Mouse (Mus musculus) liver, embryonic 12.5 days (tissue): Measurements from ENCODE around the gene Fpgs. TPM values are rescaled to one million over a fixed set of nuclear protein-coding genes. Genes with fewer than 3 reads are reported as not detected.

ENCODE experiments used
- ATAC-seq: fragments of 200-750 bp; cut with Nextera tagmentation; 2 replicates; pipeline ENCODE4 v1.8.0; 2017; ENCODE audit warnings: moderate number of reproducible peaks, mild to moderate bottlenecking, moderate library complexity
- H3K27ac ChIP-seq: fragments of 300-500 bp; sonication (generic); 2 replicates; pipeline ENCODE4 v1.5.1; 2016; ENCODE audit warnings: mild to moderate bottlenecking
- H3K27me3 ChIP-seq: fragments of 300-500 bp; sonication (generic); replicated peaks from 2 replicates; pipeline ENCODE4 v1.6.1; 2016; ENCODE audit warnings: mild to moderate bottlenecking, moderate library complexity
- H3K36me3 ChIP-seq: fragments of 300-500 bp; sonication (generic); 2 replicates; pipeline ENCODE4 v1.6.1; 2016; ENCODE audit warnings: mild to moderate bottlenecking, moderate library complexity
- H3K4me1 ChIP-seq: fragments of 300-500 bp; sonication (generic); 2 replicates; pipeline ENCODE4 v1.6.1; 2016
- H3K4me2 ChIP-seq: fragments of 300-500 bp; sonication (generic); 2 replicates; pipeline ENCODE4 v1.6.1; 2016; ENCODE audit warnings: mild to moderate bottlenecking, moderate library complexity
- H3K4me3 ChIP-seq: fragments of 300-500 bp; sonication (generic); 2 replicates; pipeline ENCODE4 v1.5.1; 2016; ENCODE audit warnings: mild to moderate bottlenecking, moderate library complexity
- H3K9ac ChIP-seq: fragments of 300-500 bp; sonication (generic); 2 replicates; pipeline ENCODE4 v1.6.1; 2016; ENCODE audit warnings: mild to moderate bottlenecking, moderate library complexity
- H3K9me3 ChIP-seq: fragments of 300-500 bp; sonication (generic); replicated peaks from 2 replicates; pipeline ENCODE4 v1.6.1; 2016; ENCODE audit warnings: mild to moderate bottlenecking, moderate library complexity
- WGBS: fragments of 180-500 bp; shearing (Covaris S2); methylation state at CpG from one replicate; pipeline ENCODE4 v1.1.7; 2016; ENCODE audit not compliant: insufficient replicate concordance; 5-methylcytosine and 5-hydroxymethylcytosine counted together
- polyA plus RNA-seq: library from polyadenylated mRNA; unstranded; fragments of >200 nt; fragmentation: Nextera tagmentation; extraction: Ambion mirVana; gene quantifications from 2 replicates; pipeline ENCODE4 v1.2.1, GENCODE M21; 2016

The Fpgs gene
- polyA plus RNA-seq, 1 experiment from 2014 or later, result 35.8 TPM

DNA sequence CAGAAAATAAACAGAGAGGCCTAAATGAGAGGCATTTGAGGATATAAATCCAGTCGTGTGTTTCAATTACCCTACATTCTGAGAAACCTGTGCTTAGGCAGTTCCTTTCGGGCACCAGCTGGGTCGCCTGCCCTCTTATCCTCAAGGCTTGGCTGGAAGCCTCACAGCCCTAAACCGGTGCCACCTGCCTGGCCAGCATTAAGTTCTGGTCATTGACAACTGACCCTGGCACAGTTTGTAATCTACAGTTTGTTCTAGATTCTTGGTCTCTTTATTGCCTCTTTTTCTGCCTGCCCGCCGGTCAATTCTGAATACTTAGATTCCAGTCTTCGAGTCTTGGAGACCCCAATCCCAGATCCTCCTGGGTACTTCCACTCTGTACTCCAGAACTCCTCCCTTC lies 10.7 kb downstream of the Fpgs start:
- Histone ChIP-seq H3K27ac (peak overlapping the region; percentile 83; the same call in 1 of the 2 replicates), H3K4me3 (peak overlapping the region; percentile 74), H3K4me2 (peak overlapping the region; percentile 95), H3K9me3 (no peaks in the 10 kb centered on the region), H3K9ac (peak overlapping the region; percentile 90), H3K36me3 (peaks cover 21% of the 10 kb centered on the region), H3K27me3 (no peaks in the 10 kb centered on the region), H3K4me1 (peaks cover 47% of the 10 kb centered on the region)
- ATAC-seq, result no peak
- 12% methylated on average over 7 of the region's 7 CpGs for WGBS

GRCm38 (mm10) chr2:32692496-32692895 lies 11.4 kb downstream of the Fpgs start:
- Histone ChIP-seq H3K4me2 (peak overlapping the region; percentile 95), H3K4me3 (peak overlapping the region; percentile 74), H3K27me3 (no peaks in the 10 kb centered on the region), H3K4me1 (peaks cover 47% of the 10 kb centered on the region), H3K36me3 (peaks cover 29% of the 10 kb centered on the region), H3K9ac (peak overlapping the region; percentile 90), H3K27ac (no peak overlapping the region), H3K9me3 (no peaks in the 10 kb centered on the region)
- no peak for ATAC-seq
- 90% methylated on average over 14 of the region's 14 CpGs for WGBS

GRCm38 (mm10) chr2:32691041-32691440 lies 12.9 kb downstream of the Fpgs start:
- H3K9ac ChIP-seq, result no peak overlapping the region
- H3K4me1 ChIP-seq, result peaks cover 50% of the 10 kb centered on the region
- H3K4me2 ChIP-seq, result peak overlapping the region; percentile 8; the same call in 1 of the 2 replicates
- peak overlapping the region; percentile 52 for H3K27ac ChIP-seq
- no peak for ATAC-seq
- WGBS, result 69% methylated on average over 11 of the region's 11 CpGs
- H3K27me3 ChIP-seq, result no peaks in the 10 kb centered on the region
- no peak overlapping the region for H3K4me3 ChIP-seq
- peaks cover 44% of the 10 kb centered on the region for H3K36me3 ChIP-seq
- H3K9me3 ChIP-seq, result no peaks in the 10 kb centered on the region

DNA sequence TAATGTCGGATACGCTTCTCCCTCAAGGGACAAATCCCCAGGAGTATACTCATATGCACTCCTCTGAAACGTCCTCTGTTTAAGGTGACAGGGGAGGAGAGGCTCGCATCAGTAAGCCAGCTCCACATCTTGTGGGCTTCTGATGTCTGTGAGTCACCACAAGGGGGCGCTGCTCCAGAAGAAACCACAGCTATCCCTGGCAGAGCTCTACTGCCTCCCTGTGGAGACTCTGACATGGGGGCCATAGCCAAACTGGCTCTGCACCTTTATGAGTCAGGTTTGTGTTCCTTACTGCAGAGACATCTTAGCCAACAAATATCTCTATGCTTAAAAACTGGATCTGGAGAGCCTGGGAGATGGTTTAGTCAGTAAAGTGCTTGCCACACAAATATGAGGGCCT lies 14.5 kb downstream of the Fpgs start:
- H3K9me3 ChIP-seq, result no peaks in the 10 kb centered on the region
- no peak overlapping the region for H3K27ac ChIP-seq
- WGBS, result 33% methylated on average over 5 of the region's 5 CpGs
- no peak overlapping the region for H3K4me3 ChIP-seq
- peaks cover 60% of the 10 kb centered on the region for H3K36me3 ChIP-seq
- no peaks in the 10 kb centered on the region for H3K27me3 ChIP-seq
- H3K4me2 ChIP-seq, result no peak overlapping the region
- peaks cover 47% of the 10 kb centered on the region for H3K4me1 ChIP-seq
- H3K9ac ChIP-seq, result no peak overlapping the region
- no peak for ATAC-seq

GRCm38 (mm10) chr2:32687562-32687961 lies 16.4 kb downstream of the Fpgs start:
- no peak for ATAC-seq
- WGBS, result 85% methylated on average over 8 of the region's 8 CpGs
- Histone ChIP-seq H3K4me1 (peaks cover 32% of the 10 kb centered on the region), H3K9me3 (no peaks in the 10 kb centered on the region), H3K36me3 (peaks cover 78% of the 10 kb centered on the region), H3K27me3 (no peaks in the 10 kb centered on the region), H3K4me3 (no peak overlapping the region), H3K9ac (no peak overlapping the region), H3K27ac (no peak overlapping the region), H3K4me2 (no peak overlapping the region)

- Histone ChIP-seq H3K4me2 (no peak overlapping the region), H3K4me1 (peaks cover 31% of the 10 kb centered on the region), H3K27ac (no peak overlapping the region), H3K36me3 (peaks cover 85% of the 10 kb centered on the region), H3K9me3 (no peaks in the 10 kb centered on the region), H3K27me3 (no peaks in the 10 kb centered on the region), H3K9ac (no peak overlapping the region), H3K4me3 (no peak overlapping the region)
- ATAC-seq, result no peak
- 91% methylated on average over 5 of the region's 6 CpGs for WGBS
These were observed 17.3 kb downstream of the Fpgs start for GRCm38 (mm10) chr2:32686640-32687039.

DNA sequence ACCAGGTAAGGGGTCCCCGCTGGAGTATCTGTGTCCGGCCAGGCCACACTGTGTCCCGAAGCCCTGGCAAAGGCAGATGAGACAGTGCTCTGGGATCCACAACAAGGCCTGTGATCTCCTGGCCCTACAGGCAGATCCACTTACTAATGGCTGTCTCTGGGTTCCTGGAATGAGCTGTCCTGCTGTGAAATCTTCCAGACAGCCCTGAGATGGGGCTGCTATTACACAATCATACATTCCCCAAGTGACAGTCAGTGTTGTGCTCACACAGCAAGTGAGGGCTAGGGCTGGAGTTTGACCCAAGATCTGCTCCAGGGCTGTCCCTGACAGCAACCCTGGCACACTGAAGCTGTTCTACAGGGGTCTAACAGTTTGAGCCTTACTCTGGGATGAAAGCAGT lies 18.1 kb downstream of the Fpgs start:
- H3K9me3 ChIP-seq, result no peaks in the 10 kb centered on the region
- 79% methylated on average over 3 of the region's 3 CpGs for WGBS
- ATAC-seq, result no peak
- peaks cover 29% of the 10 kb centered on the region for H3K4me1 ChIP-seq
- no peak overlapping the region for H3K4me2 ChIP-seq
- no peak overlapping the region for H3K9ac ChIP-seq
- H3K27ac ChIP-seq, result no peak overlapping the region
- no peaks in the 10 kb centered on the region for H3K27me3 ChIP-seq
- no peak overlapping the region for H3K4me3 ChIP-seq
- peaks cover 85% of the 10 kb centered on the region for H3K36me3 ChIP-seq

GRCm38 (mm10) chr2:32684681-32685428 lies 19.1 kb downstream of the Fpgs start:
- Histone ChIP-seq H3K27ac (no peak overlapping the region), H3K36me3 (peaks cover 90% of the 10 kb centered on the region), H3K9ac (no peak overlapping the region), H3K27me3 (no peaks in the 10 kb centered on the region), H3K4me1 (peaks cover 25% of the 10 kb centered on the region), H3K4me3 (no peak overlapping the region), H3K9me3 (no peaks in the 10 kb centered on the region), H3K4me2 (no peak overlapping the region)
- no peak for ATAC-seq
- 80% methylated on average over 15 of the region's 15 CpGs for WGBS

GRCm38 (mm10) chr2:32683701-32684100 lies 20.2 kb downstream of the Fpgs start:
- Histone ChIP-seq H3K4me1 (peaks cover 22% of the 10 kb centered on the region), H3K36me3 (peaks cover 97% of the 10 kb centered on the region), H3K9me3 (no peaks in the 10 kb centered on the region), H3K27me3 (no peaks in the 10 kb centered on the region), H3K9ac (no peak overlapping the region), H3K4me2 (no peak overlapping the region), H3K27ac (no peak overlapping the region), H3K4me3 (no peak overlapping the region)
- 80% methylated on average over 10 of the region's 10 CpGs for WGBS
- ATAC-seq, result no peak

DNA sequence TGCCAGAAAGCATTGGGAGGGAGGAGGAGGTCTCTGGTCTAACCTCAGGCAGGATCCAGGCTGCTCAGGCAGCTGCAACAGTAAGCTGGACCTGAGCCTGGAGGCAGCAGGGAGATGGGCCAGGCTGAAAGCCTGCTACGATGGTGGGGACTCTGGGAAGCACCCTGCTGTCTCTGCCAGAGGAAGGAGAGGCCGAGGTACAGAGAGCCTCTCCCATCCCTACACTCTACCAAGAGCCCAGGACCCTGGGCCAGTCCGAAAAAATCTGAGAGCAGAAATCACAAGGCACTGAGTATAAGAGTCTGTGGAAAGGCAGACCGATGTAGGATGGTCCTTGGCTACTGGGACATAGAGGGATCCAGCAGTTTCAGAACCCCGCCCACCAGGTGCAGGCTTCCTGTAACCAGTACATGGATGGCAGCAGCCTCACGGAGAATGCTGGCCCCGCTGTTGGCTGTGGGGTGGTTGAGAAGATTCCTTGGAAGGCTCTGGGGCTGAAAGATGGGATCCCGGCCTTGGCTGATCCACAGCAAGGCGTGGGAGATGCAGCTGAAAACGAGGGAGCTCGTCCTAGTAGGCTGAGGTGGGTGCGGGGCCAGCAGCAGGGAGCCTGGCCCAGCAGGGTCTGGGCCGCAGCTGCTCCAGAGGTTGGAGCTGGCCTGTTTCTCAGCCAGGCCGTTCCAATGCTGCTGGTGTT lies 21.1 kb downstream of the Fpgs start:
- WGBS, result 77% methylated on average over 14 of the region's 14 CpGs
- Histone ChIP-seq H3K9ac (no peak overlapping the region), H3K27me3 (no peaks in the 10 kb centered on the region), H3K9me3 (no peaks in the 10 kb centered on the region), H3K36me3 (peaks cover 95% of the 10 kb centered on the region), H3K4me2 (no peak overlapping the region), H3K4me1 (peaks cover 25% of the 10 kb centered on the region), H3K27ac (no peak overlapping the region), H3K4me3 (no peak overlapping the region)
- ATAC-seq, result no peak

GRCm38 (mm10) chr2:32681754-32682153 lies 22.2 kb downstream of the Fpgs start:
- Histone ChIP-seq H3K27me3 (no peaks in the 10 kb centered on the region), H3K4me3 (no peak overlapping the region), H3K27ac (no peak overlapping the region), H3K4me2 (no peak overlapping the region), H3K9ac (no peak overlapping the region), H3K36me3 (peaks cover 95% of the 10 kb centered on the region), H3K9me3 (peaks cover 3% of the 10 kb centered on the region; the same call in 1 of the 2 replicates), H3K4me1 (peaks cover 25% of the 10 kb centered on the region)
- no peak for ATAC-seq
- 65% methylated on average over 6 of the region's 6 CpGs for WGBS

DNA sequence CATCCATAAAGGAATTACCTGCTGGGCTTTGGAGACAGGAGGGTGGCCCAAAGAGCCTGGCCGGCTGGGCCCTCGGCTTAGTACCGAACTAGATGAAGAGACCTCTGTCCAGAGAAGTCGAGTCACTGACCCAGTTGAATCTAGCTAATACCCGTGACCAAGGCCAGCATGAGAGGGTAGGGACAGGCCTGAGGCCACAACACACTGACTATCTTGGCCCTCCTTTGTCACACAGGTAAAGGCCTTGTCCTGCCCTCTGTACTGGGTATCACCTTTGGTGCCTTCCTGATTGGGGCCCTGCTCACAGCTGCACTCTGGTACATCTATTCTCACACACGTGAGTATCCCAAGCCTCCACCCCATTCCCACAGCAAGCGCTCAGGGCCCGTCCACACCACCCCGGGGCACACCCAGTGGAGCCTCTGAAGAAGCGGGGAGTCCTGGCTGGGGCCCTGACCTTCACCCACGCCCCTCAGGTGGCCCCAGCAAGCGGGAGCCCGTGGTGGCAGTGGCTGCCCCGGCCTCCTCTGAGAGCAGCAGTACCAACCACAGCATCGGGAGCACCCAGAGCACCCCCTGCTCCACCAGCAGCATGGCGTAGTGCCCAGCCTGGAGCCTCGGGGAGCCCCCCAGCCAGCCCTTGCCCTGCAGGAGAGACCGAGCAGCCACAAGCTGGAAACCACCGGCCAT lies 22.8 kb downstream of the Fpgs start:
- no peak for ATAC-seq
- Histone ChIP-seq H3K36me3 (peaks cover 90% of the 10 kb centered on the region), H3K27me3 (no peaks in the 10 kb centered on the region), H3K4me2 (no peak overlapping the region), H3K9ac (no peak overlapping the region), H3K4me3 (no peak overlapping the region), H3K9me3 (peaks cover 3% of the 10 kb centered on the region; the same call in 1 of the 2 replicates), H3K4me1 (peaks cover 21% of the 10 kb centered on the region), H3K27ac (peak overlapping the region; percentile 36; the same call in 1 of the 2 replicates)
- 81% methylated on average over 19 of the region's 19 CpGs for whole genome bisulfite sequencing
